Mouse (Mus musculus) gastrocnemius, adult 18-20 months (tissue): ENCODE measurements around the gene Col25a1. TPM values are rescaled to one million over a fixed set of nuclear protein-coding genes. Genes with fewer than 3 reads are reported as not detected.

ENCODE experiments used
- DNase-seq: peaks from one replicate; pipeline ENCODE4 v3.0.0; 2021; ENCODE audit warnings: low spot score
- total RNA-seq, 2 experiments: library from RNA; stranded (reverse); gene quantifications; 2 replicates each; pipeline ENCODE4 v1.2.3; 2021

The Col25a1 gene
- total RNA-seq, 2 experiments from 2014 or later = 0.09 to 0.17 TPM

DNA sequence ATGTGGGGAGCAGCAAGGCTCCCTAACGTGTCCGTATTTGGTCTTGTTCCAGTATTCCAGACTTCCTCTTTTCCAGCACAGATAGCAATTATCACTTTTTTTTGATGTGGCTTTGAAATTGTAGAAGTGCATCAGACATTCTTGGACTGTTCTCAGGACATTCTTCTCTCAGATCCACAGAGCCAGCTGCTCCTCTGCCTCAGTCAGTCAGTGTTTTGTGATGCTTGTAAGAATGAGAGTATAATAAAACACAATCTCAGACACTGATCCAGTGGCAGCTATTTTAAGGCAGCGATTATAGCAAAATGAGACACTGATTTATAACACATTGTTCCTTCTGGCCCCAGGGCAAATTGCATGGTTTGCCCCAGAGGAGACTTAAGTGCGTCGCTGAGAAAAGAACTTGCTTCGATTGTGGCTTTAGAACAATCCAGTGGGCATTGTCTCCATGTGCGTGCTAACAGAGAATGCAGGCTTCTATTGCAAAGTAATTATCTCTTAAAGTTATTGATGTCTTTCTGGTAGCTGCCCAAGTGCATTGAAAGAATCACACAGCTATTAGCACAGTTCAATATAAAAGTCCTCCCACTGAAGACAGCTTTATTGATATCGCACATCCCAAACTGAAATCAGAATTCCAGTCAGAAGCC, 111.5 kb downstream of the Col25a1 start:
- no peak for DNase-seq

DNA sequence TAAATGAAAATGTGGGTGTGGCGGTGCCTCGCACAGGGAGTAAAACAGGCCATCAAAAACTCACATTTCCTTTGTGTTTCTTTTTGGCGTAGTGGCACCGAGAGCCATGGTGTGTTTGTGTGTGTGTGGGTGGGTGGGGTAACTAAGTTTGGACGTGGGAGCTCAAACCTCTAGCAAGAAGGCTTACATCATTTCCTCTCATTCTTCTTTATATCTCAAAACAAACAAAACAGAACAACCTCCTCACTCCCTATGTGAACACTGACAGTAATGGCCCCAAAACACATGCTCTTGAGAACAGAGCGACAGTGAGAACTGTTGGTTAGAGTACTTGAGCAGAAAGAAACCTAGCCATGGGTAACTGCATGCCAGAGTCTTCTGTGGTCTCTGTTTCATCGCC, 121.1 kb downstream of the Col25a1 start:
- DNase-seq = no peak

DNA sequence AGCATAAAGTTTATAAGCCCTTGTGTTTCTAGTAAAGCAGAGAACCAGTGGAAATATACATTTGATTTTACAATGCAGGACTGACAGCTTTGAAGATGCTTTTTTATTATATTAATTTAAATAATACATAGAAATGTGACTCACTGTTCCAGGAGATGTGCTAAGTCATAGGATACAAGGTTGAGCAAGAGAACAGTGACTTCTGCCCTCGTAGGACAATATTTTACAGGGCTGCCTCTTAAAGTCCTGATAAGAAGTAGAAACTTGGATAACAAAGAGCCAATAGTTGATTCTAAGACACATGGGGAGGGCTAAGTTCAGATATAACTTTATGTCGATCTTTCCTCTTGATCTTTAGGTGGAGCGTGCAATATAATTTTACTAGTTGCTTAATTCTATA, 124.8 kb downstream of the Col25a1 start:
- no peak for DNase-seq

DNA sequence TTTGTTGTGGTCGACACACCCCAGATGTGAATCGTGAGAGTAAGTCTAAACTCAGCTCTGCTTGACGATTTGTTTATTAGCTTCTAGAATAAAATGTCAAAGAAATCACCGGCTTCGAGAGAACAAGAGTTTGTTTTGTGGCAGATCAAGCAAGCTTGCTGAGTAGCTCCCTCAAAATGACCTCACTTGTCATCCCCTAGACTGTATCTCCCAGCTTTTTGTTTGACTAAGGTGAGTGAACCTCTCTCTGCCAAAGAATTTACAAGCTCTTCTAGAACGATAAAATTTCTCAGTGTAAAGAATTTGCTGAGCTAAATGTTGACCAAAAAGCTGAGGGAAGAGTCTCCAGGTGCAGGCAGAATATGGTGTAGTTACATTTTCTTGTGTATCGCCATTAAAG, 125.3 kb downstream of the Col25a1 start:
- no peak for DNase-seq

DNA sequence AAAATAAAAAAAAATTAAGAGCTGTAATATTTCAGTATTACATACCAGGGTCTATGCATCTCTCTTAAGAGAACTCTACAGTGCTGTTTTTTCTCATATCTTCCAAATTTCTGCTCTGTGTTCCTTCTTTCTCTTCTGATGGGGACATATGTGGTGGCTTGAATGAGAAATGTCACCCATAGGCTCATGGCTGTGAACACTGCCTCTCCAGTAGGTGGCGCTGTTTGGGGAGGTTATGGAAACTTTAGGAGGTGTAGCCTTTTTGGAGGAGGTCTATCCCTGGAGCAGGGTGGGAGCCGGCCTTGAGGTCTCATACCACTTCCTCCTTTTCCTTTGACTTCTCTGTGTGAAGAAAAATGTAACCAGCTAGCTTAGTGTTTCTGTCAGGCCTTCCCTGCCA, 128.4 kb downstream of the Col25a1 start:
- no peak for DNase-seq

DNA sequence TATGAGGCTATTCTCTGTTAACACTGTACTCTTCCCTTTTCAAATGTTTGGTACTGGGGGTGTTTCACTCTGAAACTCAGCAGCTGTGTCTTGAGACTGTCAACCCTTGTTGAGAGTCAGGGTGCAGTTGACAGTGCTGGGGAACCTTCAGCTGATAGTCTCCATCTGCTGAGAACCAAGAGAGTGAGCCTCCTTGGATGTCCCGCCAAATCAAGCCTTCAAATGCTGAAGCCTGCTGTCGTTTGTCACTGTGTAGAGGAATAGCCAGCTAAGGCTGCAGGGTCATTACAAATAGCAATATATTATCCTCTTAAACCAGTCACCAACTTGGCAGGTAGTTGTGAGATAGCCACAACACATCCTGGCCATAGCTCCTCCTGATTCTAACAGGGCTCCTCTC, 129.0 kb downstream of the Col25a1 start:
- DNase-seq = no peak

DNA sequence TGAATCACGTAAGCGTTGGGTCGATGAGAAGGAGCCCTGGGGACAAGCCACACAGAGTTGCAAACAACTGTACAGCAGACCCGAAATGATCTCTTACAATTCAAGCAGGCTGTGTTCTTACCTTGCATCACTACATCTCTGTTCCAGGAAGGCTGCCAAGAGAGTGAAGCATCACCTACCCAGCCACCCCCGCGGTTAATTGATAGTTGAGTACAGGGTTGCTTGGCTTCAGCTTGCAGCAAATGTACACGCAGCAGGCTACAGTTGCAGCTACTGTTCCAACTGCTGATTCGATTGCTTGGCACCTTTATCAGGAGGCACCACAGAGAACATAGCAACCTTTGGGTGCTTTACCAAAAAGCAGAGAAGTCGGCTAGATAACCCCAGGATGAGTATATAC, 133.8 kb downstream of the Col25a1 start:
- DNase-seq = no peak

DNA sequence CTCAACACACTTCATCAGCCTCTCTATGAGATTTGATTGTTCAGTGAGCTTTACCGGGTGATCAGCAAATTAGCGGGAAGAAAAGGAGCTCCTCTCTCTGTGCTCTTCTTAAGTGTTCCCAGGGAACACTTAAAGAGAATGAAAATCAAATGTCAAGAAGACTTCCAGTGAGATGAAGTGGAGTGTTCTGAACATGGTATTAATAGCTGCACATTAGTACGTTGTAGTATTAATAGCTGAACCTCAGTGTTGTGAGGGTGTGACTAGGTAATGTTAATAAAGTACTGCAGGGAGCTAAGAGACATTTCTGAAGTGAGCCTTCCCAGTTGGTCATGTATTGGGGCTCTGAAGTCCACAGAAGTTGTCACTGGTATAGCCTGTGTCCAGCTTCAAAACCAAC, 139.2 kb downstream of the Col25a1 start:
- DNase-seq = no peak

DNA sequence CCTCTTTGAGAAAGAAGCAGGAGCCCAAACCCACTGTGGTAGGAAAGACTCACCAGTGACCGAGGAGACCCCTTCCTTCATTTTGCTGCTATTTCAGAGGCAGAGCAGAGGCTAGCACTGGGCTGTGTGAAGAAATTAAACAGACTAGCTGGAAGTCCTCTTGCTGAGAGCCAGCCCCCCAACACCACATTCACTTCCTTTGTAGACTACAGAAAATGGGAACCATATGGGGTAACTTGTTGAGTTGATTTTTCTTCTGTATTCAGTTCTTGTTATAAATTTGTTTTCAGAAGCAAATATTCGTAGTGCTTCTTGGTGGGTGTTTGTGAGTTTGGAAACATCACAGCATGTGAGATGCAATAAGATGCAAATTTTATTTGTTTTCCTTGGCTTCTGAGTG, 142.6 kb downstream of the Col25a1 start:
- DNase-seq = no peak

DNA sequence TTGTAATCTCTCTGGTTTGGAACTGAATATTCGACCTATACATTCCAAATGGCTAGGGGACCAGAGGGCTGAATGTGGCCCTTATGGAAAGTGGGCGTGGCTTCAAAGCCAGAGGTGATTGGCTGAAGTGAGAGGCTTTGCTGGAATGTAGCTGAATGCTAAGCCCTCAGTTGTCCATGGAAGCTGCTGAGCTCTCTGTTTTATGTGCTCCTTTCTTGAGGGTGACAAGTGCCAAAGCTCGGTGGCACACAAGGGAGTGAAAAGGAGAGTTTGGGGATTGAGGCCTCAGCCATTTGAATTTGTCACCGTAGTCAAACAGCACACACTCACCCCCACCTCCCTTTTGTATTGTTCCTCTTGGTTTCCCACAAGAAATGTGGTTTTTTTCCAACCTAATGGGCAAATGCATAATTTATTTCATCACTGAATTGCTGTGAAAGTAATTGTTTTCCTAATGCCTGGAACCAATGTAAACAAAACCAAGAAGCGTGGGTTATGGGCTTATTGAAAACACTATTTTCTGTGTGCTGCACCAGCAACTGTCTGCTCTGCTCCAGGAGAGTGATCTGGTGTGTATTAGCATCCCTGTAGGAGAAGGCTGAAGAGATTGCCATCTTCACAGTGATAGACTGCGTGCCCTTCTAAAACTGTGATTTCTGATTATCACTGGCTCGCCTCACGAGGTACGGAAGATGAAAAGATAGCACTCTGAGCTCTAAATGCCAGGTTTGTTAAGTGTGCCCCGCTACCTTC, 147.2 kb downstream of the Col25a1 start:
- DNase-seq = no peak

DNA sequence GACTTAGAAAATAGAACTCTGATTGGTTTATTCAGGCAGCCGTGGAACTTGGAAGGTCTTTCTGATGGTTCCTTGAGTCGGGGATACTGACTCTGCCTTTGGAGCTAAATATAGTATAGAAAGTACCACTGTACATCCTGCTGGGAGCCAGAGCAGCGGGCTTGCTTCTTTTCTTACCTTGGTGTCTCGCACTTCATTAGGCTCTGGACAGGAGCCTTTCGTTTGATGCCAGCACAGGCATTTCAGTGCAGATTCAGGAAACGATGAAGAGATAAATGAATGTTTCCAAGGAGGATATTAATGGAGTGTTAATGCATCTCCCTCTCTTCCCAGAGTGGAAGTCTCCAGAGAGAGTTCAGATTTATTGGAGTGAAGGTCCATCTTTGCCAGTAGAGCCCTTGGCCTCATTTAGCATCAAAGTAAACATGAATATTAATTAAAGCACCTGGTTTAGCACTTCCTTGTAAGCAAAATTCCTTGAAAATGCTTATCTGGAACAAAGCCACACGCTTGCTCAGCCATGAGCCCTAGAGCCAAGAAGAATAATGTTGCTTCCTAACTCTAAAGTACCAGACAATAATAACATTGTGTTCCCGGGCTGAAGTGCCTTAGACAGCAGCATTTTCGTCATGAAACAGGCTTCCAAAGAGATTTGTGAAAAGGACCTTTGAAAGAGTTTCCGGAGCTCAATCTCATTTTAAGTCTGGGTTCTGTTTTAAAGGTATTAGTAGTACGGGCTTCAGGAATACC, 151.9 kb downstream of the Col25a1 start:
- no peak for DNase-seq

DNA sequence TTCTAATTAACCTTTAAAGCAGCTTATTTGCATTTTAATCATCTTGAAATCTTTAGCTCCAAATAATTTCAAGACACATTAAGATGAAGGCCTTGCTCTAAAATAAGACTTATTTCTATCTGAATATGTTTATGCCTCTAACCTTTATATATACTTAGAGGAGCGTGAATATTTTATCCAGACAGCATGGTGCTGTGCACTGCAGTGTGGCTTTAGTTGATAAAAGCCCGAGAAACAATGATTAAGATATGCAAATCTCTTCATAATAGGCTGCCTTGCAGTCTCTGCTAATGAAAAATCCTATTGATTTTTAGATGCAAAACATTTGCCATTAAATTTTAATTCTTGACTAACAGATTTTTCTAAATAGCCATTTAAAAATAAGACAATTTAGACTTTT, 156.8 kb downstream of the Col25a1 start:
- DNase-seq = no peak

DNA sequence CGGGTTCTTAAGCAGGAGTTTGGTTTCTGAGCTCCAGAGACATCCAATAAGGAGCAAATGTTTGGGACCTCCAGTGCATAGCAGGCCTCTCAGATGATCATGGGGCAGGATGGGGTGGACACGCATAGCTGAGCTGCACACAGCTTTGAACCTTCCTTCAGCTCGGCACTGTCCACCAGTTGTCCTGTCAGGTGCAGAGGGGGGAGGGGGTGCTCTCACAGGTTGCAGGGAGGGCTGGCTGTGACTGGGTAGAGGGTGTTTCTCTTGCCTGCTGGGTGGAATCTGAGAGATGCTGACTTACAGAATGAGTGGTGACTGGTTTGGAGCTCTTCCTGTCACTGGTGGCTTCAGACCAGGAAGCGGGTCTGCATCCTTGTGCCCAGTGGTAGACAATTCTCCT, 157.5 kb downstream of the Col25a1 start:
- no peak for DNase-seq

DNA sequence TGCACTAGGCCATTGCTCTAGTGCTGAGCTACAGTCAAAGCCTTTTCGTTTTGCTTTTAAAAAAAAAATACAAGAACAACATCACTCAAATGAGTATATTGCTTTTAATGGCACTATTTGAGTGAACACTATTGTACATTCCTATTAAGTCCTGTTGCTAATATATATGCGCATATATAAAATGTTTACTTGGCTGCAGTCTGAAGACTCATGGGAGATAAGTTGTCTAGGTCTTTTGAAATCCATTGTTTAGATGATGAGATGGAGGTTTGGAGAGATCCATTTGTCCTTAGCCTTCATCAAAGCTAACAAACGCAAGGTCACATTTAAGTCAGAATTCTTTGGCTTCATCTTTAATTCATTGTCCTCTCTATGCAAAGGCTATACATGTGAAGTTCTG, 157.9 kb downstream of the Col25a1 start:
- no peak for DNase-seq

DNA sequence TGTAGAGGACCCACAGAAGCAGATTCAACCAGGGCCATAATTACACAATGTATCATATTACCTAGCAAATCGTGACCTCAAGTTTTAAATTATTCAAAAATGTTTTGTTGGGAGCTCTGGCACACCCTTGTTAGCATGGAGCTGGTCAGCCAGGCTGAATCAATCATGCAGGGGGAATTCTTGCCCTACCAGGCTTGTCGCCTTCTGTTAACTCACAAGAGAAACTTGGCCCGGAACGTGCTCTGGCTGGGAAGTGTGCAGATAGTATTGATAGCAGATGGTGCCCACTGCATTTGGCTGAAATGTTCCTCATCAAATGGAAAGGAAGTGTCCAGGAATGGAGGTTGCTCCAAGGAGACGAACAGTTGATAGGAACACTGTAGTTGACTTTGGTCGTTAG, 158.9 kb downstream of the Col25a1 start:
- DNase-seq = no peak

DNA sequence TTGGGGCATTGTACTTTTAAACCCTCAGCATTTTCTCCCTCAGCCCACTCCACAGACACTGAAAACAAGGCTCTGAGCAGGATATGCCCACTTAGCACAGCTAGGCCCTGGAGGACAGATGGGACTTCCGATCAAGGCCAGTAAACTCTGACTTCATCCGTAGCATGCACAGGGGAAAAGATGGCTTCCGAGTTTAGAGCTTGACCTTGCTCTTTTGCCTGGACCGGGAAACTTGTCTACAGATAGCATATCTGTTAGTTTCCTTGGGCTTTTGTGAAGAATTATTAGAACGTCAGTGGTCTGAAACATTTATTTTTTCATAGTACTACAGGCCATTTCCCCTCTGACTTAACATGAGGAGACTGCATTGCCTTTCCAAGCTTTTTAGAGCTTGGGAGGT, 159.4 kb downstream of the Col25a1 start:
- no peak for DNase-seq

DNA sequence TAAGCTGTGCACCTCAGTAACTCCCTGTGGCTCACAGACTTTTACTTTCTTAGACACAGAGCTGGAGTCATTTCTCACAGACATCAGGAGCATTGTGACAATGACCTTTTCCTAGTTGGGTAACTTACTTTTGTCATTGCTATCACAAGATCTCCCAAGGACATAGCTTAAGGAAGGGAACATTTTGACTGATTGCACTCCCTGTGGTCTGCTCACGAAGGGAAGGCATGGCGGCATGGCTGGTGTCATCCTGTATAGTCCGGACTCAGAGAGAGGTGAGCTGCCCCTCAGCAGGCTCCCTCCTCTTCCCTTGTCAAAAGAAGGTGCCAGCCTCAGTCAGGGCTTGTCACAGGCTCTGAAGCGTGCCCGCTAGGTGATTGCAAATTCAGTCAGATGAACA, 160.6 kb downstream of the Col25a1 start:
- no peak for DNase-seq

DNA sequence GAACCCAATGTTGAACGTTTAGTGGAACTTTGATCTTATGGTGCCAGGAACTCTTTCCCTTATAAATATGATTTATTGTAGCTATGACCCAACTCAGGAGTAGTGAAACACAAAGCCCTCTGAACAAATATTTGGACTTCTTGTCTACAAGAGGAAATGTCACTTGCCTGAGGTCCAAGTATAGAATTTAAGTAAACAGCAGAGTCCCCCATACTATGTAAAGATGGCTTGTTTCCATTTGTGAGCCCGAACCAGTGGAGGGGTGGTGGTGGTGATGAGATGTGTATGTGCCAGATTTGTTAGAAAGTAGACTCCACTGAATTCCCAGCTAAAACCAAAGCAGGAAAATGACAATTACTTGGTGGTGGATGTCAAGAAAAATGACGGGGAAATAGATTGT, 169.2 kb downstream of the Col25a1 start:
- no peak for DNase-seq

DNA sequence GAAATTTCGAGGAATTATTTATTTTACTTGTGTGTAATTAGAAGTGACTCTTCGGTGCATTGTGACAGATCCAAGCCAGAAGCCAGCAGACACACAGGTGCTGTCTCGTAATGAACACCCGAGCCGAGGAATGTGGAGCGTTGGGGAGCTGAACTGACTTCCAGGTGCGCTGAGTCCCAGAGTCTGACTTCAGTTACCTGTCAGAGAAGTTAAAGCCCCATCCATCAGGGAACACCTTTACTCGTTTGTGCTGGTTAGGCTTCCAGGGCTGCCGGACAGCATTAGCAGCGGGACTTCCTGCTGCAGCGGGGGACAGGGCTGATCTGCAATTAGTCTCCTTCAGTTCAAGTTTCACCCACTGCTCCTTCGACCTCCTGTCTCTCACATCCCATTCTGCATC, 172.3 kb downstream of the Col25a1 start:
- DNase-seq = no peak

DNA sequence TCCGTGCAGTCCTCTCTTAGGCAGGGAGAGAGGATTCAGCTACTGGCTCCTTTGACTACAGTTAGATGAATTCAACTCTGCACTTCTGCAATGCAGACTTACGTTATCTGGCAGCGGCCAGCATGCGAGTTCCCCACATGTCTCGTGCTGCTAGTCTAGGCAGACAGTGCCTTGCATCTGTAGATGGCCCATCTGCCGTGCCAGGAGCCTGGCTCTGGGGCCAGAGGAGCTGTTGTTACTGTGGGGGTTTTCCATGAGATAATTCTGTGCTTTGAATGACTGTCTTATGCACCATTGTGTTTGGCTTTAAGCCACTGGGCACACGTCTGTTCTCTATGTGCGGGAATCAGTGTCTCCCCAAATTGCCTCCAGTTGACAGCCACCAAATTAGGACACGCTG, 173.5 kb downstream of the Col25a1 start:
- no peak for DNase-seq

DNA sequence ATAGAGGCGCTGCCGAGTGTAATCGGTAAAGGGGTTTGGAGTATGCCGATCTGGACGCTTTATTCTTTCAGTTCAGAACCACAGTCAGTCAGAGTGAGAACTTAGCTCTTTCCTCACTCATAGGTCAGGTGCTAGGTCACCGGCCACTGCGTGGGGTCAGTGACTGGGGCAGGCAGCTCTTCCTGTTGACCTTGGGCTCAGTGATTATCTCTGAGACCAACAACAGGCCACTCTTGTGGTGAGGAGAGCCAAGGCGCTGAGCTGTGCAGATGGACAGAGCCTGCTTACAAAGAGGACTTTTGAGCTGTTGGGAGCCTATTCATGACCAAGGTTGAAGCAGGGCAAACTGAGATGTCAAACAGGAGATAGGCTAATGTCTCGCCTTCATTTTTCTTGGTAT, 174.4 kb downstream of the Col25a1 start:
- DNase-seq = no peak

DNA sequence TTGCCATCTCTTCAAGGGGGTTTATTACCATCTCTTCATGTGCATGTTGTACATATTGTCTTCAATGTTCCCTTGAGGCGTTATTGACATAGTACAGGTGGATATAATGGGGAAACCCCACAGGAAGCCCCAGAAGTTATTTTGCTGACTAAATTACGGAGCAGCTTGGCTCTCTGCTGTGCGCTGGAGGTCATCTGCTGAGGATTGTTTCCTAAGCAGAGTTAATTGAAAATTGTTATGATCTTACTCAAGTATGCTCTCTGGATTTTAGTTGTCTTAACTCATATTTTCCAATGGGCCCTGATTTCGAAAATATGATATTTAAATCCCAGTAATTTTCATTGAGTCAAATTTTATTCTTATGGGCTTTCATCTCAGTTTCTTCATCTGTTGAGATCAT, 178.0 kb downstream of the Col25a1 start:
- DNase-seq = no peak
